Mouse (Mus musculus): ENCODE measurements around the gene Cdk5.
"Not testable (repeated sequence)": the region's sequence is repeated elsewhere in the genome, so short reads cannot be mapped to it uniquely, and the experiment has no call there.

DNA sequence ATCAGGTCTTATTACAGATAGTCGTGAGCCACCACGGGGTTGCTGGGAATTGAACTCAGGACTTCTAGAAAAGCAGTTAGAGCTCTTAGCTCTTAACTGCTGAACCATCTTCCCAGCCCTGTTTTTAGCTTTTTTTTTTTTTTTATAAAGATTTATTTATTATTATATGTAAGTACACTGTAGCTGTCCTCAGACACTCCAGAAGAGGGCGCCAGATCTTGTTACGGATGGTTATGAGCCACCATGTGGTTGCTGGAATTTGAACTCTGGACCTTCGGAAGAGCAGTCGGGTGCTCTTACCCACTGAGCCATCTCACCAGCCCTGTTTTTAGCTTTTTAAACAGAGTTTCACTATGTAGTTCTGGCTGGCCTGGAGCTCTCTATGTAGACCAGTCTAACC lies 27.1 kb downstream of the Cdk5 start:
- TF ChIP-seq POLR2A (IDR thresholded peaks at IDR 0.05; ENCODE audit: low read depth, low read length); CTCF (IDR thresholded peaks at IDR 0.05; ENCODE audit: extremely low read depth, insufficient read depth, insufficient read length, insufficient replicate concordance): not testable (repeated sequence)
